Mouse (Mus musculus) urinary bladder, adult 18-20 months (tissue): Measurements from ENCODE around the gene Peli2.

Experiments used
- DNase-seq, 2 experiments: peaks; one replicate each; pipeline ENCODE4 v3.0.0; 2022; ENCODE audit warnings: low spot score in 2 of 2, mixed read lengths in 2 of 2

Gene Peli2

GRCm38 (mm10) chr14:48151554-48151953, 30.9 kb downstream of the Peli2 start:
- no peak for DNase-seq

DNA sequence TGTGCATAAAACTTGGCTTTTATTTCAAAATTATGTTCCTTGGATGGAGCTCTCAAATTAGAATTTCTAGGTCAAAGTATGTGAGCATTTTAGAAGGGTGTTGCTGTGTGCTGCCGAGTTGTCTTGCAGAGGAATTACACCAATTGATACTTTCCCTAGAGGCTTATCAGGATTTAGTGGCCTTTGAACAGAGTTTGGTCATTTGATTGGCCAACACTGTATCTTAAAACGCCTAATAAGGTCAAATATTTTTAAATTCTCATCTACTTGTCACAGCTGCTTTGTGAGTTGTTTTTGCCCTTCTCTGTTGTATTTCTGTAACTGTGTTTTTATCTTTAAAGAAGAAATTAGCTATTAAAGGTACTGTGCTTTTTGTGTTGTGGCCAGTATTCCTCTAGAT, 32.4 kb downstream of the Peli2 start:
- no peak for DNase-seq

DNA sequence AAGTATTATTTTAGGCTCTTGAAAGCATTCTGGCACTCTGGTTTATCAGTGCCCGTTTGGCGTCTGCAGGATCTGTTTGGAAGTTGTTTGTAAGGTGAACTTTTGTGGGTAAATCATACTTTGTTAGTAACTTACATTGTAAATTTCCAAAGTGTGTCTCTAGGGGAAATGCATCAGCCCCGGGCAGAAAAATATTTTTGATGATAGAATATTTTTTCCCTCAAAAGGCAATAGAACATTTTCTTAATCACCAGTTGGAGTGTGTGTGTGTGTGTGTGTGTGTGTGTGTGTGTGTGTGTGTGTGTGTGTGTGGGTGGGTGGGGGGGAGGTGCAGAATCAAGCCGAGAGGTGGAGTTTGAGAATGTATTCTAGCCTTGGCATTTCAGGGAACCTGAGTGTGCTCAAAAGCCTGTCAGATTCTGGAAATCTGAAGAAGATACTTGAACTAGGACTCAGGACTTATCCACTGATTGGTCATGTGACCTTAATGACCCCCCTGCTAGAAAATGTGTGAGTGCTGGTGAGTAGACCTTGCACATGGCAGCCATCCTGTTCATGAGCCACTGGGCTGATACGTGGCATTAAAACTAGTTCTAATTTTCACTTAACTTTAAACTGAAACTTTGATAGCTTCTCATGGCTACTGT, 33.4 kb downstream of the Peli2 start:
- DNase-seq, result no peak

DNA sequence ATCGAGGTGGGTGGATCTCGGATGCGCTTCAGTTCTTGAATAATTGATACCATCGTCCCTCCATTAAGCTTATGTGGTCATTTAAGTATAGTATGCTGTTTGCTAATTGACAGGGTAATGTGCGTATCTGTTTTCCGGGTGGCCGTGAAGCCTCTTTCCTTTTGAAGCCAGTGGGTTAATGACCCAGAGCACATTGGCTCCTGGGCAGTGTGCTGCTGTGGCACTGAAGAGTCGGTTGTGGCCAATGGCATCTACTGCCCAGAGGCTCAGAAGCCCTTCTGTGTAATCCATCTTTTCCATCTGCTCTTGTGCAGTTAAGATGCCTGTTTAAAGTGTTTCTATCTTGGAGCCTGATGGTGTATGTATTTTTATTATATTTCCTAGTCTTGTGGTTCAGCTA, 34.0 kb downstream of the Peli2 start:
- DNase-seq, result no peak

GRCm38 (mm10) chr14:48155153-48155552, 34.5 kb downstream of the Peli2 start:
- DNase-seq, result no peak

- DNase-seq, result no peak
These were observed 36.5 kb downstream of the Peli2 start for GRCm38 (mm10) chr14:48157085-48157484.

GRCm38 (mm10) chr14:48157835-48158234, 37.2 kb downstream of the Peli2 start:
- DNase-seq, result no peak

GRCm38 (mm10) chr14:48159401-48159800, 38.8 kb downstream of the Peli2 start:
- DNase-seq, result no peak

- no peak for DNase-seq
These were observed 41.8 kb downstream of the Peli2 start for GRCm38 (mm10) chr14:48162446-48162845.

DNA sequence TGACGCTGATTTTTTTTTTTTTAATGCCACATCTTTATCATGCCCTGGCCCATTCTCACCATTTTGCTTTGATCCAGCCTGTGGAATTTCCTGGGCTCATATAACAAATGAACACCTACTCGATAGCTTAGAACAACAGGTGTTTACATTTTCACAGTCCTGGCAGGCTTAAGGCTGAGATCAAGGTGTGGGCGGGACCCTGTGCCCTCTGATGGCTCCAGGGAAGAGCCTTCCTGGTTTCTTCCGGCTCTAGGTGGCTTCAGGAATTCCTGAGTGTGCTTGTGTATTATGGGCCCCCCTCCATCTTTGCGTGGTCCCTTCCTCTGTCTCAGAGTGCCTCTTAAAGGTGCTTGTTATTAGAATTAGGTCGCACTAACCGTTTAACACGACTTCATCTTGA, 44.3 kb downstream of the Peli2 start:
- no peak for DNase-seq

DNA sequence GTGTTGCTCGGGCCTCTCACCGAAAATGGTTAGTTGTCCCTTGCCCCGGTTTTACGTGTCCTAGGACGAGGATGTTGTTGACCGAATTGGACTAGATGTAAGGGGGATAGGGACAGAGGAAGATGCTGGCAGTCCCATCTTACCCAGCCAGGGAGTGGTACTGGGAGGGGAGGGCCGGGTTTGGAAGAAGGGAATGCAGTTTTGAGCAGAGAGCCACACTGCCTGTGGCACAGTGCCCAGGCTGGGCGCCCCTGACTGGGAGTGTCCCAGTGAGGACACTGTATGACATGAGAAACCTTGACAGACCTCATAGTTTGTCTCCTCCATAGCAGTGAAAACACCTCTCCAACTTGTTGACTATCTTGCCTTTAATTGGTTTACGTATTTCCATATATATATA, 45.8 kb downstream of the Peli2 start:
- DNase-seq, result no peak

GRCm38 (mm10) chr14:48167020-48167419, 46.4 kb downstream of the Peli2 start:
- DNase-seq, result no peak

DNA sequence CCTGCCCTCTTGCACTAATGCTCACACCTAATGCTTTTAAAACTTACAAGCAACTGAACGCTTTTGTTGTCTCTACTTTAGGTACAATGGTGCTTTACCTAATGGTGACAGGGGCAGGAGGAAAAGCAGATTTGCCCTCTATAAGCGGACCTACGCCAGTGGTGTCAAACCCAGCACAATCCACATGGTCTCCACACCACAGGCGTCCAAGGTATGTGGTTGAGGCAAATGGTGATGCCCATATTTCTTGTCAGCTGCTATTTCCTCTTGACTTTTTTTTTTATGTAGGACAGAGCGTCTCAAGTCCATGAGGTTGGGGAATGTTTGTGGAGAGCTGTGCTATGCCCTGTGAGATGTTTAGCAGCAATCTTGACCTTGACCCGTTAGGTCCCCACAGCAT, 47.5 kb downstream of the Peli2 start:
- DNase-seq, result no peak

DNA sequence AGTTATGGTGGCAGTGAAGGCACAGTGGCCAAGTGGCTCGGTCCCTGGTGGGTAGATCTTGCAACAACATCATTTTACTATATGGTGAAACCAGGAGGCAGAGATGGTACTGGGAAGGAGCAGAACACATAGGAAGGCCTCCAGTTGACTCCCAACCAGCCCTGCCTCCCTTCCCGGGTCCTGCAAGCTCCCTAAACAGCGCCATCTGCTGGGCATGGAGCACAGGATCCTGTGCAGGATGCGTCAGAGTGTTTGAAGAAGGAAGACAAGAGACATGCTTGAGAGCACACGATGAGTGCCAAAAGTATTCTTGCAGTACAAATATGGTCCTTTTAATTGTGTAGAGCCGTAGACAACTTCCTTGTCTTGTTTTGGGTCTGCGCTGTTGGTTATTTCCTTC, 49.3 kb downstream of the Peli2 start:
- DNase-seq, result no peak

DNA sequence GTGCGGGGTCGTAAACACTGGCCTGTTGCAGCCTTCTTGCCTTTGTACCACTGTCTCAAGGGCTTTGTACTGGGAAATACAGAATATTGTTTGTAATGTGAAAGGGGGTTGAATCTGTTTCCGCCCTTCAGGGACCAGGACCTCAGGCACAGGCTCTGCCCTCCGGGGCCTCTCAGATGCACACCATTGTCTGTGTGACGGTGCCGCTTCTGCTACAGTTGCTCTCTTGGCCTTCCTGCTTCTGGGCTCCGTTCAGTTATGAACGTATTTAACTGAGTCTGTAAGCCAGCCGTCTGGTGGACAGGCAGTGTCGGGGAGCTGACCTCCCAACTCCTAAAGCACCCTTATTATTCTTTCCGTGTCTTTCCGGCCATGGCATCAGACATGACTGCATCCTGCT, 50.6 kb downstream of the Peli2 start:
- DNase-seq, result no peak

- DNase-seq, result no peak
These were observed 51.4 kb downstream of the Peli2 start for GRCm38 (mm10) chr14:48172026-48172425.

DNA sequence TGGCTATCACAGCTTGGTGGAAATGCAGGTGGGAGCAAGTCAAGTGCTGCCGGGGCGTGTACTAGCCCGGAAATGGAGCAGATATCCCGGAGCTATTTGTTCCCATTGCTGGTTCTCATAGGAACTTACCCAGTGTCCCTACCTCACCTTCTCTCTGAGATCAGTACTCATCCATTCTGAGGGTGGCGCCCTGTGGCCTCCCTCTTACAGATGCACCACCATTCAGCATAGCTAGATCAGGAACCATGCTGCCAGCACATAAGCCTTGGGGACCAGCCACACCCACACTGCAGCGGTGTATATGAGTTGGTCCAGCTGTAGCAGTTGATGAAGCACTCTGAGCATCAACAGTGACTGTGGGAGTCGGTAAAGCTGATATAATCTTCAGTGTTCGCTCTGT, 52.3 kb downstream of the Peli2 start:
- no peak for DNase-seq

DNA sequence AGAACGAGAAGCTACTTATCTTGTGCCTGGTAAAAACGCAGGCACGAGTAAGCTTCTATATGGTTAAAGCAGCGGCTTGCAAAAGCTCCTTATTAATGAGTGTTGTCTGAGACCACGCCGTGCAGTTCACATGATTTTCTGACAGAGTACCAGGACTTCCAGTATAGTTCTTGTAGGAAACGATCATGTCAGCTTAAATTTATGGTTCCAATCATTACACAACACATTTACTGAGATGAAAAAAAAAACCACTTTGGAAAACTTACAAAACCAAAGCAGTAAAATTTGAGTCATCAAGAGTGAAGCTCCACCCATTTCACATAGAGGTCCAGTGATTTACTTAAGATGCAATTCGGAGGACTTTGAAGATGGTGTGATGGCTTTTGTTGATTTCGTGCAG, 53.2 kb downstream of the Peli2 start:
- DNase-seq, result no peak

DNA sequence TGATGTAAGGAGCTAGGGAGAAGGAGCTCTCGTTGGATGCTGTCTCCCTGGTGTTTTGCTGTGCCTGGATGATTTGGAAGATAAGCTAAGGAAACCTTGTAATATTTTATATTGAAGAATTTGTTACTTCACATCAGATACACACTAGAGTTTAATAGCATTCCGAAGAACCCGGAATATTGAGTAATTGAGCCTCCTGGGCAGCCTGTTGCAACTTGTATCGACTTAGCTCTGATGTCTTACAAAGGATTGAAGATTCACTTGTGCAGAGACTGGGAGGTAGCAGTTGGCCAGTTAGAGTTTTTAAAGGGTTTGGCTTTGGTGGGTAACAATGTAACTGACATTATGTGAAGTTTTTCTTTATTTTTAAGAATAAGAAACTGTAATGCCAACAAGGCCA, 53.7 kb downstream of the Peli2 start:
- DNase-seq, result no peak

DNA sequence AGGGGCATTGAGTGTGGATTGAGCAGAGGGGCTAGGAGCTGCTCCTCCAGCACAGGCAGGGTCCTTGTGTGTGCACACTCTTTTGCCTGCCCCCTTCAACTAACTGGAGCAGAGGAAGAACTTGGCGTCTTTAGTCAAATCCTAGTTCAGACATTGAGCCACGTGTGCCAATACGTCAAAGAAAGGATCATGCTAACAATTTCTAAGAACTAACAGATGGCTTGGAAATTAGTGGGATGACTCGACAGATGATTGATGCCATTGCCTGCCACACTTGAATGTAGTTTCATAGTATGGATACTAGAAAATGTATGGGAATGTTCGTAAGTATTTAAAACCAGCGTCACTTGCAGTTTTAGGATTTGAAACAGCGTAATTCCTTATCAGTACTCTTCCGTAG, 54.5 kb downstream of the Peli2 start:
- DNase-seq, result no peak

- DNase-seq, result no peak
These were observed 57.8 kb downstream of the Peli2 start for GRCm38 (mm10) chr14:48178304-48178995.

DNA sequence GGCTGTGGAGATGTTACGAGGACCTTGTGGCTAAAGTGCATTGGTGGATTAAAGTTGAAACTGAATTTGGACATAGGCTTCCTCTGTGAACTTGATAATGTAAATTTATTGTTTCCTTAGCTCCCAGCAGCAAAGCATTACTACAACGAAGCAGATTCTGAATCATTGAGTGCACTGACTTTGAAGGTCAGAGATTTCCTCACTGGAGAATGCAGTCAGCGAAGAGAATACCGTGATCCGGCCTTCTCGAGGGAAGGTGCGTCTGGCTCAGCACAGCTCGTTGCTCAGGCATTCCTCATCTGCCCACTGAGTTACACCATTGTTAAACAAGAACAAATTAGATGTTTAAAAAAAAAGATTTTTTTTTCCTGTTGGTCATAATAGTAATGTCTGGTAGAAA, 58.4 kb downstream of the Peli2 start:
- no peak for DNase-seq

DNA sequence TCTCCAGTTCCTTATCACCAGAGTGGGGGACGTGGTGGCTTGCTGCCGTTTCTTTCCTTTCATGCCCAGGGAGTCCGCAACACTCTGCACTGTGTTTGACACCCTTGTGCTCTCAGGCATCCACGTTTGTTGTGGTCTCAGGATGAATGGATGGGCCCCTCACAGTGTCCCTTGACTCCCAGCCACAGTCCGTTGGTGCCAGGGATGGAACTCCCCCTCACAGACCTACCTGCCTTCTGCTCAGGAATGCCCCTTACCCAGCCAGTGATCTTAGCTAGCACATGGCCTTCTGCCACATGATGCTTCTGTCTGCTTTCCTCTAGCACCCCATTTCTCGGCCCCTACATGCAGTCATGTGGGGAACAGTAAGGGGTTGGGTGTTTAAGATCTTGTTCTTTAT, 65.7 kb downstream of the Peli2 start:
- DNase-seq, result no peak

- DNase-seq, result no peak
These were observed 66.5 kb downstream of the Peli2 start for GRCm38 (mm10) chr14:48187100-48187499.
